Mouse (Mus musculus) C2C12 (cell line): ENCODE results near the gene Cenpb. TPM values are rescaled to one million over a fixed set of nuclear protein-coding genes. Genes with fewer than 3 reads are reported as not detected.
A peak's percentile ranks its signal among the peaks of the same experiment; 100 is the strongest.

ENCODE experiments used
- H3K27me3 ChIP-seq: one replicate; pipeline ENCODE4 v1.6.1; 2011; ENCODE audit not compliant: control insufficient read depth, insufficient read depth, insufficient read length
- H3K36me3 ChIP-seq: one replicate; pipeline ENCODE4 v1.6.1; 2011; ENCODE audit not compliant: control insufficient read depth, insufficient read depth
- H3K4me3 ChIP-seq: one replicate; pipeline ENCODE4 v1.5.1; 2011; ENCODE audit warnings: mild to moderate bottlenecking, control low read depth; ENCODE audit not compliant: poor library complexity, insufficient read depth, severe bottlenecking
- H3K79me2 ChIP-seq: one replicate; pipeline ENCODE4 v1.6.1; 2011; ENCODE audit not compliant: control insufficient read depth, insufficient read depth
- H3K79me3 ChIP-seq: one replicate; pipeline ENCODE4 v1.6.1; 2011; ENCODE audit warnings: low read depth, control low read depth
- H3ac ChIP-seq: one replicate; pipeline ENCODE3; 2011; ENCODE audit warnings: low read depth; ENCODE audit not compliant: control insufficient read depth, insufficient read length
- CEBPB ChIP-seq: IDR thresholded peaks from one replicate; pipeline ENCODE4 v1.6.1; 2011; ENCODE audit warnings: low read depth, mild to moderate bottlenecking, control low read depth, moderate library complexity
- CTCF ChIP-seq: IDR thresholded peaks from one replicate; pipeline ENCODE4 v1.5.1; 2011; ENCODE audit not compliant: control insufficient read depth, insufficient read depth, insufficient read length
- FOSL1 ChIP-seq: IDR thresholded peaks from one replicate; pipeline ENCODE4 v1.8.0; 2011; ENCODE audit warnings: mild to moderate bottlenecking, low read length; ENCODE audit not compliant: poor library complexity, insufficient read depth, severe bottlenecking
- MAX ChIP-seq: IDR thresholded peaks from one replicate; pipeline ENCODE4 v1.6.1; 2011; ENCODE audit warnings: mild to moderate bottlenecking, control low read depth
- MYOD1 ChIP-seq: IDR thresholded peaks from one replicate; pipeline ENCODE4 v1.6.1; 2011; ENCODE audit warnings: low read depth; ENCODE audit not compliant: control insufficient read depth, insufficient read length
- MYOG ChIP-seq: IDR thresholded peaks from one replicate; pipeline ENCODE4 v1.6.1; 2011; ENCODE audit not compliant: control insufficient read depth, insufficient read length; ENCODE audit errors: extremely low read depth
- USF1 ChIP-seq: IDR thresholded peaks from one replicate; pipeline ENCODE4 v1.6.1; 2011; ENCODE audit warnings: low read depth, mild to moderate bottlenecking, control low read depth, moderate library complexity
- polyA plus RNA-seq: library from polyadenylated mRNA; unstranded; fragments of >200 nt; fragmentation: generic; extraction: Trizol; gene quantifications from one replicate; pipeline ENCODE4 v1.2.1, GENCODE M21; 2012; ENCODE audit warnings: missing spikeins

Gene Cenpb
- polyA plus RNA-seq, 1 experiment = 168 TPM

DNA sequence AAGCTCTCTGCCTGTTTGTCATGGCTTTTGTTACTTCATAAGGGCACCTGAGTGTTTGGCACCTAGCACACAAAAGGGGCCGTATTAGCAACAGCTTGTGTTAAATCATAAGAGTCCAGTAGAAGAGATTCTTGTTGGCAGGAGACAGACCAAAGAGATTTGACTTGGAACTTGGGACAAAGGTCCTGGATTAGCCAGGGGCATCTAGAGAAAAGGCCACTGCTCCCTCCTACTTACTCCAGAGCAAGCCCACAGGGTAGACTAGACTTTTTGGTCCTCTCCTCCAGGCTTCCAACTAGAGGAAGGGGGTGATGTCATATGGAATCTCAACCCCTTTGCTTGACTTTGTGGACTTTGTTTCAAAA lies 3.9 kb downstream of the Cenpb start:
- H3ac ChIP-seq = no peak overlapping the region
- peaks cover 36% of the 10 kb centered on the region for H3K79me3 ChIP-seq
- peaks cover 13% of the 10 kb centered on the region for H3K36me3 ChIP-seq
- no peaks in the 10 kb centered on the region for H3K27me3 ChIP-seq
- no peak for TF ChIP-seq FOSL1
- no peak for TF ChIP-seq MYOD1
- TF ChIP-seq MYOG = no peak
- TF ChIP-seq CTCF = no peak
- TF ChIP-seq MAX = no peak
- no peak for TF ChIP-seq USF1
- TF ChIP-seq CEBPB = no peak
- peaks cover 46% of the 10 kb centered on the region for H3K79me2 ChIP-seq
- no peak overlapping the region for H3K4me3 ChIP-seq

DNA sequence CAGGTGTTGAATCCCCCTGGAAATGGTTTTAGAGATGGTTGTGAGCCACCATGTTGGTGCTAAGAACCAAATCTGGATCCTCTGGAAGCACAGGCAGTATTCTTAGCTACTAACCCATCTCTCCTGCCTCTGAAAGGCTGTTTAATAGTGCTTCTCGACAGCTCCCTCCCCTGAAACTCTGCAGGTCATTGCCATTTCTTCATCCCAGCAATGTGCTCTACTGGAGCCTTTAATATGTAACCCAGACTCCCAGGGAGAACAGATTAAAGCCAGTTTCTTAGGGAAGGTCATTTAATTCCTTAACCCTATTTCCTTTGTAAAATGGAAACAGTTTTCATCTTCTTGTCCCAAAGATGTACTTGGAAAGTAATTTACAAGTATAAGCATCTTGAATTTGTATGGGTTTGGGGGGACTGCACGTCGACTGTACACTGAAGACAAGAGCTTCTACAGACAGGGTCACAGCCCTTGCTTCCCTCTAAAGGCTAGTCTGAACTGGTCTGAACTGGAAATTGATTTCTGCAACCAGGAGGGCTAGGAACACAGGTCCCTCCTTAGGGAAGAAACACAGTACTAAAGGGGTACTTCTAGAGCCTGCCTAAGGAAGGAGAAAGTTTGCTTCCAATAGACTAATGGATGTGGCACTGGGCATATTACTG lies 4.5 kb downstream of the Cenpb start:
- H3K4me3 ChIP-seq = no peak overlapping the region
- TF ChIP-seq MYOD1 = no peak
- no peak for TF ChIP-seq CTCF
- TF ChIP-seq MYOG = no peak
- TF ChIP-seq FOSL1 = no peak
- TF ChIP-seq USF1 = no peak
- no peak for TF ChIP-seq MAX
- no peak for TF ChIP-seq CEBPB
- H3K79me2 ChIP-seq = peaks cover 46% of the 10 kb centered on the region
- H3K36me3 ChIP-seq = peaks cover 13% of the 10 kb centered on the region
- no peak overlapping the region for H3ac ChIP-seq
- H3K79me3 ChIP-seq = peaks cover 34% of the 10 kb centered on the region
- H3K27me3 ChIP-seq = no peaks in the 10 kb centered on the region

DNA sequence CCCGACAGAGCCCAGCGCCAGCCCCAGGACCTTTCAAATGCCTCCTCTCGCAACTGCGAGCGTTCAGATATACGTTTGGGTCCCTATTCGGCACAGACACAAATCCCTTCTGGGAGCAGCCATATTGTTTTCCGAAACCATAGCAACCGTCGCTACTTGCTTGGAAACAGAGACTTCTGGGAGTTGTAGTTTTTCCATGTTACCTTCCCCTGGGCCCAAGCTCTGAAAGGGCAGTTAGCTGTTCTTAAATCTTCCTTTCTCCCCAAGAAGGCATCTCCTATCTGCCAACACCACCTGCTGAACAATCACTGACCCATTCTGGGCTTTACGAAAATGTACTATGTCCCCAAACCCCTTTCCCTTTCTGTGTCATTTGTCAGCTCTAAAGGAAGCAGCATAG lies 5.2 kb downstream of the Cenpb start:
- Histone ChIP-seq H3K4me3 (peak overlapping the region; percentile 8), H3K27me3 (no peaks in the 10 kb centered on the region), H3K79me3 (peaks cover 33% of the 10 kb centered on the region), H3ac (peak overlapping the region; percentile 19), H3K79me2 (peaks cover 40% of the 10 kb centered on the region), H3K36me3 (peaks cover 13% of the 10 kb centered on the region)
- no peak for TF ChIP-seq USF1
- no peak for TF ChIP-seq MYOG
- TF ChIP-seq CEBPB = no peak
- no peak for TF ChIP-seq CTCF
- TF ChIP-seq MYOD1 = no peak
- TF ChIP-seq MAX = no peak
- TF ChIP-seq FOSL1 = no peak

DNA sequence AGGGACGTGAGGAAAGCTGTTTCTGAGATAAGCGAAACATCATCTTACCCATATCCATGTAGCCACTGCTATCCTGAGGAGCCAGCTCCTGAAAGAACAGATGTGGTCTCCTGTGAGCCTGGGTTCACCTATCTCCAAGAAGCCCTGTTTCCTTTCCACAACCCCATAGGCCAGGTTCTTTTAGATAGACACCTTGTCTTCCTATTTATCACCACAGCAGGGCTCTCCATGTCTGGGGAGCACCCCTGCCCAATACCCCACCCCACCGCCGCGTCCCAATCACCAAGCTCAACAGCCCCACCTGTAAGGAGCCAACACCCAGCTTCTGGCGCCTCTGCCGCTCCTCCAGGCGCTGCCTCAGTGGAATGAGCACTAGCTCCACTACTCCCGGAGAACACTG lies 7.5 kb downstream of the Cenpb start:
- no peak for TF ChIP-seq USF1
- TF ChIP-seq MYOG = no peak
- no peak for TF ChIP-seq MAX
- TF ChIP-seq MYOD1 = no peak
- no peak for TF ChIP-seq CEBPB
- TF ChIP-seq FOSL1 = no peak
- TF ChIP-seq CTCF = no peak
- no peaks in the 10 kb centered on the region for H3K27me3 ChIP-seq
- H3K4me3 ChIP-seq = no peak overlapping the region
- peaks cover 16% of the 10 kb centered on the region for H3K79me2 ChIP-seq
- H3K79me3 ChIP-seq = peaks cover 12% of the 10 kb centered on the region
- H3ac ChIP-seq = no peak overlapping the region
- H3K36me3 ChIP-seq = peaks cover 1% of the 10 kb centered on the region

DNA sequence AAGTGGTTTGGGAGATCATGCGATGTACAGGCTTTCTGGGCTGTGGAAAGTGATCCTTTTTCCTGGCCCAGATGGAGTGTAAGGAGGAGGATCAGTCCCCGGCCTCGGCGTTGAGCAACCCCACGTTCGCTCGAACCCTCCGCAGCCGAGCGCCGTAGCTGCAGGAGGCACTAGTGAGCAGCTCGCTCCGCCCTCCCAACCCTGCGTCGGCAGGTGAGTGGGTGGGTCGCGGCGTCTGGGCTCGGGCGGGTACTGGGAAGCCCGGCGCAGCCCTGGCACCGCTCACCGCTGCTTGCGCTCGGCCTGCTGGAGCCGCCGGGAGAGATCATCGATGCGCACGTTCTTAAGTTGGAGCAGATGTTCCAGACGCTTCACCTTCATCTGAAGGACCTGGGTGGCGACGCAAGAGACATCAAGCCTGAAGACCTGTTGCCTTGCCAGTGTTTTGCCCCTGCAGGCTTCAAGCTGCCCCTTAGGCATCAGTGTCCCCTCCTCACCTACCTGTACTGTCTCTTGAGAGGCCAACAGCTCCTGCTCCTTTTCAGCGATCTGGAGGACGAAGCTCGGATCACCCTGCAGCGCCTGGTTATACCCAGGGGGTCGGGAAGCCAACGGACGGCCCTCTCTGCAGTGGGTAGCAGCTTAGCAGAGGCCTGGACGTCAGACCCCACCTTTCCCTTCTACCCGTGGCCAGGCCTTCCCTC lies 8.3 kb downstream of the Cenpb start:
- Histone ChIP-seq H3K79me2 (peaks cover 8% of the 10 kb centered on the region), H3K79me3 (peaks cover 6% of the 10 kb centered on the region), H3ac (no peak overlapping the region), H3K27me3 (no peaks in the 10 kb centered on the region), H3K36me3 (no peaks in the 10 kb centered on the region), H3K4me3 (no peak overlapping the region)
- TF ChIP-seq MYOG = no peak
- no peak for TF ChIP-seq CTCF
- TF ChIP-seq MAX = no peak
- no peak for TF ChIP-seq CEBPB
- TF ChIP-seq FOSL1 = no peak
- TF ChIP-seq USF1 = no peak
- TF ChIP-seq MYOD1 = no peak
